Mouse (Mus musculus) layer of hippocampus, adult 2 months (tissue): ENCODE results near the gene Gpr183. TPM values are rescaled to one million over a fixed set of nuclear protein-coding genes. Genes with fewer than 3 reads are reported as not detected.

Experiments
- DNase-seq, 2 experiments: peaks; one replicate each; pipeline ENCODE4 v3.0.0; 2022; ENCODE audit warnings: low spot score in 2 of 2
- H3K27ac ChIP-seq: fragments of 200-600 bp; 2 replicates; pipeline ENCODE4 v1.8.1; 2022
- H3K4me3 ChIP-seq: fragments of 200-600 bp; 2 replicates; pipeline ENCODE4 v1.8.1; 2022; ENCODE audit warnings: mild to moderate bottlenecking
- CTCF ChIP-seq: fragments of 200-600 bp; conservative IDR thresholded peaks from 2 replicates; pipeline ENCODE4 v1.8.1; 2022; ENCODE audit warnings: antibody characterized with exemption, mild to moderate bottlenecking, moderate library complexity
- total RNA-seq, 2 experiments: library from RNA; stranded (reverse); gene quantifications; 2 replicates each; pipeline ENCODE4 v1.2.3; 2021

Gpr183 gene
- total RNA-seq, 2 experiments from 2014 or later: 0.56 to 1.0 TPM

DNA sequence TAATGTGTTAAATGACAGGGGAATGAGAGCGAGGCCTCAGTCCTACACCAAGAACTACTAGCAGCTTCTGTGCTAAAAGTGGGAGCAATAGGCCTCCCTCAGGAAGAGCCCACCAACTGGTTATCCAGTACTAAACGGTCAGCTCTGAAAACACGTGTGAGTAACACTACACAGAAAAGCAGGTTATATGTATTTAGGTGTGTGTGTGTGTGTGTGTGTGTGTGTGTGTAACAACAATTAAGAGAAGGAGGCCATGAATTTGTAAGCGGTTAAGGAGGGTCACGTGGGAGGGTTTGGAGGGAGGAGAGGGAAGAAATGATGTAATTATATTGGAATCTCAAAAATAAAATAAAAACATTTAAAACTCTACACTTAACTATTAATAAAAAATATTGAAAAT, 49.9 kb downstream of the Gpr183 start:
- DNase-seq: no peak
- no peak overlapping the region for H3K27ac ChIP-seq
- no peak overlapping the region for H3K4me3 ChIP-seq
- TF ChIP-seq CTCF: no peak

DNA sequence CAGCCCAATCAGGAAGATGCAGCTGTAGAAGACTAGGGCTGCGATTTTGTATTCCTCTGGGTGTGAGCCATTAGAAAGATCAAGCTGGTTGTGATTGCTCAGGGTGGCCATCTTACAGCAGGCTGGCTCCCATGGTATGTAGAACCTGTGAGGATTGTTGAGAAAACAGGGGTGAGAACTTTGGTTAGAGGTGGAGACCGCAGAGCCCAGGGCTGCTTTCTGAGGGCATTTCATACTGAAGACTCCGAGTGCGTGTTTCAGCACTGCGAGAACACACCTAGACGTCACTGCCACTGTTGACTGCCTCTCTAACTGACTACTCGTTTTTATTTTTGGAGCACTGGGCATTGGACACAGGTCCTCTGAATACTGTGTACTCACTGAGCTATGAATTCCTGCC, 52.5 kb downstream of the Gpr183 start:
- no peak overlapping the region for H3K4me3 ChIP-seq
- no peak for TF ChIP-seq CTCF
- H3K27ac ChIP-seq: no peak overlapping the region
- no peak for DNase-seq

- no peak for DNase-seq
- H3K27ac ChIP-seq: no peak overlapping the region
- no peak for TF ChIP-seq CTCF
- H3K4me3 ChIP-seq: no peak overlapping the region
These were observed 55.1 kb downstream of the Gpr183 start for GRCm38 (mm10) chr14:121909868-121910267.

- Histone ChIP-seq H3K4me3 (no peak overlapping the region), H3K27ac (no peak overlapping the region)
- DNase-seq: no peak
- no peak for TF ChIP-seq CTCF
These were observed 57.9 kb downstream of the Gpr183 start for GRCm38 (mm10) chr14:121906992-121907681.

DNA sequence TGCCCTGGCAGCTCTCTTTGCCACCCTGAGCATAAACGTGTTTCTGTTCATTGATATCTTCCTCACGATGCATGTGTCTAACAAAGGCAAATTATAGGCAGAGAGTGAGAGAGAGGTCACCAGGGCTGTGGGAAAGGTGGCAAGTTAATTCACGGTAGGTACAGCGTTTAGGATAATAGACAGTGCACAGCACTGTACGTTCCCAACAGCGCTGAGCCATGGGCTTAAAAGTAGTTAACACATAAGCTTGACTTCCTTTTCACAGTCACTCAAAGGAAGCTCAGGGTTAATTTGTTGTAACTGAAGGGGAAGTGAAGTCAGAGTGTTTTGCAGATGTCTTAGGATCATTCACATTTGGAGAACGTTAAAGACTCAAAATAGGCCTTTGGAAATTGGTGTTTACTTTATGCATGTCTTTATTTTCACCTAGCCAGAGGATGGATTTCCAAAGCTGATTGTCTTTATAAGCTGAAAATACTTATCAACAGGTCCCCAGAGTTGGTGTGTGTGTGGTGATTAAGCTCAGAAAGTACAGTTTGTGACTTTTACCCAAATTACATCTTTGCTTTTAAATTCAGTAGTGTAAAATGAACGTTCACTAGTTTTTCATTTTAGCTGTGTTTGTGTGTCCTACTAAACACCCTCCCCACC, 58.5 kb downstream of the Gpr183 start:
- no peak for DNase-seq
- no peak overlapping the region for H3K27ac ChIP-seq
- H3K4me3 ChIP-seq: no peak overlapping the region
- TF ChIP-seq CTCF: no peak

DNA sequence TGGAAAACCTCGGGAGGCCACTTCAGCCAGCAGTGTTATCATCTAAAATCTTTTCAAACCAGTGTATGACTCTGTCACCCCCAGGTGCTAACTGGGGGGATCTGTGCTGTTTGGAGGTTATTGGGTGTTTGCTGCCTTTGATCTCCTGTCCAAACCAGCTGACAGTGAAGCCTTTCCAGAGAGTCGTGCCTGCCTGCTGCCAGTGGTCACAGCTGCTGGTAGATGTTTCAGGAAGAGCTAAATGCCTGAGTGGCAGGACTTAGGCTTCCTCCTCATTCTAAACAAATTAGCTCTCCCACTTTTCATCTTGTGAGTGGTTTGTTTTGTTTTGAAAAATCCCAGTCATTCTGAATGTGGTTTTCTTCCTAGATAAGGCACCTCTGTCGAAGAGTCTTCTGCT, 60.2 kb downstream of the Gpr183 start:
- TF ChIP-seq CTCF: no peak
- DNase-seq: no peak
- Histone ChIP-seq H3K27ac (no peak overlapping the region), H3K4me3 (no peak overlapping the region)

DNA sequence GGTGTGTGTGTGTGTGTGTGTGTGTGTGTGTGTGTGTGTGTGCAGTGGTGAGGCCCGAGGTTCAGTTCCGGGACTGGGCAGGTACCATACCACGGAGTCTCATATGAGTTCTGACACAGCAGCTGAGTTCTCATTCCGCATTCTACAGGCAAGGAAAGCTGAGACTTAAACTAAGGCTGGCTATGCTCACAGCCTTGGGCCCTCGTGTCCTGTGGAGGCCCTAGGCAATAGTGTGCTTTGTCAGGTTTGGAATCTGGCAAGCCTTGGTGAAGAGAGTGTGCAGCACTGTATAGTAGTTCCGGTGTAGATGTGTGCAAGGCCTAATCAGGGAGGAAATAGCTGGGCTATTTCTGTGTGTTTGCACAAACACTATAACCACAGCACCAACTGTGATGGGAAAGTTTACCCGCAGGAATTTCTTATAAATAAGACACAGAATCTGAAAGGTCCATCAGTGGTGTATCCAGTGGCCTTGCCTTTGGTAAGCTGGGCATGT, 61.6 kb downstream of the Gpr183 start:
- TF ChIP-seq CTCF: no peak
- DNase-seq: no peak
- Histone ChIP-seq H3K4me3 (no peak overlapping the region), H3K27ac (no peak overlapping the region)

Other genes starting within 250 kb of the Gpr183 start
- 100 to 1,000 TPM; 217 to 222 TPM for gene Dock9, start 167.4 kb downstream of the Gpr183 start, total RNA-seq
- 10 to 100 TPM; 46.1 to 48.3 TPM for gene Ubac2, start 86.6 kb downstream of the Gpr183 start, total RNA-seq
- not detected for gene Gpr18, start 49.4 kb downstream of the Gpr183 start, total RNA-seq
- not detected for gene Timm8a2, start 69.5 kb upstream of the Gpr183 start, total RNA-seq
- gene Tm9sf2, start 141.8 kb upstream of the Gpr183 start, total RNA-seq: 100 to 1,000 TPM; 107 TPM
- 10 to 100 TPM; 26.2 to 28.9 TPM for gene Clybl, start 216.5 kb upstream of the Gpr183 start, total RNA-seq